Mouse (Mus musculus) limb, embryonic 12.5 days (tissue): ENCODE data around the gene Tmod3. TPM values are rescaled to one million over a fixed set of nuclear protein-coding genes. Genes with fewer than 3 reads are reported as not detected.
A peak's percentile ranks its signal among the peaks of the same experiment; 100 is the strongest.

Experiments
- ATAC-seq: fragments of 200-750 bp; cut with Nextera tagmentation; 2 replicates; pipeline ENCODE4 v1.8.0; 2017; ENCODE audit warnings: low read depth, moderate TSS enrichment; ENCODE audit not compliant: insufficient number of reproducible peaks, insufficient read depth, low FRiP score, low TSS enrichment
- H3K27ac ChIP-seq: fragments of 300-500 bp; sonication (generic); 2 replicates; pipeline ENCODE4 v1.5.1; 2016; ENCODE audit warnings: mild to moderate bottlenecking, moderate library complexity
- H3K27me3 ChIP-seq: fragments of 300-500 bp; sonication (generic); 2 replicates; pipeline ENCODE4 v1.6.1; 2016; ENCODE audit warnings: mild to moderate bottlenecking, moderate library complexity
- H3K36me3 ChIP-seq: fragments of 300-500 bp; sonication (generic); 2 replicates; pipeline ENCODE4 v1.6.1; 2016; ENCODE audit warnings: mild to moderate bottlenecking, moderate library complexity
- H3K4me1 ChIP-seq: fragments of 300-500 bp; sonication (generic); replicated peaks from 2 replicates; pipeline ENCODE4 v1.6.1; 2016
- H3K4me2 ChIP-seq: fragments of 300-500 bp; sonication (generic); 2 replicates; pipeline ENCODE4 v1.6.1; 2016; ENCODE audit warnings: mild to moderate bottlenecking, moderate library complexity
- H3K4me3 ChIP-seq: fragments of 300-500 bp; sonication (generic); replicated peaks from 2 replicates; pipeline ENCODE4 v1.5.1; 2016; ENCODE audit warnings: mild to moderate bottlenecking
- H3K9ac ChIP-seq: fragments of 300-500 bp; sonication (generic); replicated peaks from 2 replicates; pipeline ENCODE4 v1.6.1; 2016; ENCODE audit warnings: mild to moderate bottlenecking, moderate library complexity
- H3K9me3 ChIP-seq: fragments of 300-500 bp; sonication (generic); 2 replicates; pipeline ENCODE4 v1.6.1; 2016; ENCODE audit warnings: mild to moderate bottlenecking, moderate library complexity
- WGBS: fragments of 180-500 bp; shearing (Covaris S2); methylation state at CpG from one replicate; pipeline ENCODE4 v1.1.7; 2016; 5-methylcytosine and 5-hydroxymethylcytosine counted together
- polyA plus RNA-seq: library from polyadenylated mRNA; unstranded; fragments of >200 nt; fragmentation: Nextera tagmentation; extraction: Ambion mirVana; gene quantifications from 2 replicates; pipeline ENCODE4 v1.2.1, GENCODE M21; 2016

Gene Tmod3
- polyA plus RNA-seq, 1 experiment from 2014 or later: 90.8 TPM

DNA sequence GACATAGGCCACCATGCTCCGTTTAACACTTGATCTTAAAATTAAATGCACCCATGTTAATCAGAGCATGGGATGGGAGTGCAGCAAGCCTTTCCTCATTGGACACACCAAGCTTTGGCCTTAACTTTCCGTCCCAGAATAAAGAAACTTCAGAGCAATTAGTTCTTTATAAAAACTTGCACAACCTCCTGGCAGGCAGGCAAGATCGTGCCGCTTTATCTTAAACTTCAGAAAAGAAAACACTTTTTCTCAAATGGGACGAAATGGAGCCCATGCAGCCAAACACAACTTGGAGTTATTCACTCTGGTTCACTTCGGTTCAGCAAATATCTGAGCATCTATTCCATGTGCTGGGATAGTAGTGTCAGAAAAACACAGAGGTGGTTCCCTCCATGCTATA, 19.9 kb upstream of the Tmod3 start:
- peaks cover 17% of the 10 kb centered on the region; the same call in 1 of the 2 replicates for H3K36me3 ChIP-seq
- no peak overlapping the region for H3K27ac ChIP-seq
- no peaks in the 10 kb centered on the region for H3K9me3 ChIP-seq
- H3K4me1 ChIP-seq: no peaks in the 10 kb centered on the region
- H3K27me3 ChIP-seq: no peaks in the 10 kb centered on the region
- 91% methylated on average over 6 of the region's 6 CpGs for WGBS
- H3K4me3 ChIP-seq: no peak overlapping the region
- no peak overlapping the region for H3K9ac ChIP-seq
- no peak for ATAC-seq
- H3K4me2 ChIP-seq: no peak overlapping the region

DNA sequence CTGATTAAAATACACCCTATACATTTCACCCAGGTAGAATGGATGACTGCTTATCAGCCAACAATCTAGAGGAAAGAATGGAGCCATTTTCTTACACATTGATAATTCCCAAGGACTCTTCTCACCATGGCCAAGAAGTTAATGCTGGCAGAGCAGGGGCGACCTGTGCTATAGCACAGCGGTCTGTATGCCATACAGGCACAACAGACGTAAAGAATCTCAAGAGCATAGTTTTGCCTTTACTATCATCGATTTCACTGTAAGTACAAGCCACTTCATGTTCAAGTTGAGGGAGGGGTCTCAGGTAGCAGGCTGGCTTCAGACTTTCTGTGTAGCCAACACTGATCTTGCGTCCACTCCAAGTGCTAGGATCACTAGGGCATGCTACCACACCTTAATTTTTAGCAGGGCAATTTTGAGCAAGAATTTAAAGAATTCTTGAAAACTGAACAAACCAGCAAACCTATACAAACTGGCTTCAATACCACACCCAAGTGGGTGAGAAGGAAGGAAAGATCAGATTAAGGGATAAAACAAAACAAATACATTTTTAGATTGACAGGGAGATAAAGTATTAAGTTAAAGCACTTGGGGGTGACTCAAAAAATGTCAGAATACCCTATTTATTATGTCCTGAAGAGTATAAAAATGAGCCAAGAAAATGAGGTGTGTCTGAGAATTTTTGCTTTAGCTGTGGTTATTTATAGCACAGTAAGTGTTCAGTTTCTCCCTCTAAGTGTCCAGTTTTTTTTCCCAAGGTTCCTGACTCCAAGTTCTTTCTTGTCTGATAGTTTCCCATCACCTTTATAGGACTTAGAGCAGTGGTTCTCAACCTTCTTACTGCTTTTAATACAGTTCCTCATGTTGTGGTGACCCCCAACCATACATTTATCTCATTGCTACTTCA, 11.8 kb upstream of the Tmod3 start:
- H3K27ac ChIP-seq: no peak overlapping the region
- WGBS: 86% methylated on average over 5 of the region's 5 CpGs
- H3K4me3 ChIP-seq: no peak overlapping the region
- H3K9me3 ChIP-seq: no peaks in the 10 kb centered on the region
- ATAC-seq: no peak
- peaks cover 20% of the 10 kb centered on the region; the same call in 1 of the 2 replicates for H3K36me3 ChIP-seq
- no peak overlapping the region for H3K4me2 ChIP-seq
- no peaks in the 10 kb centered on the region for H3K27me3 ChIP-seq
- H3K9ac ChIP-seq: no peak overlapping the region
- no peaks in the 10 kb centered on the region for H3K4me1 ChIP-seq

DNA sequence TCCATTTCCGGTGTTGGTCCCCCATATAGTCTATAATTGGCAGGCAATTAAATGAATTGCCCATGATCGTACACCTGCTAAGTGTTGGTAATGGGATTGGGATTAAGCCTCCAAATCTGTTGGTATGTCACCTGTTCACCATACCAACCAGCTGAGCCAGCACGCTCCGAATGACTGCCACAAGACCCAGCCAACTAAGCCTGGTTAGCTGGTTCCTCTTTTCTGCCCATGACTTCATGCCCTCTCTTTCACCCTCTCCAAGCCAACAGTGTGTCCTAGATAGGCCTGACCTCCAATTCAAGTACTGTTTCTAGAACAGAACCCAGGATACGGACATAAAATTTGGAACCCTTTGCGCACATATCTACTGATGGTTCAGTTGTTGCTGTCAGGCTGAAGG, 8.9 kb upstream of the Tmod3 start:
- Histone ChIP-seq H3K9ac (no peak overlapping the region), H3K27ac (no peak overlapping the region), H3K4me1 (0 out of 2 replicates have a peak, but pooled peaks cover 3% of the 10 kb centered on the region), H3K27me3 (no peaks in the 10 kb centered on the region), H3K4me2 (no peak overlapping the region), H3K9me3 (no peaks in the 10 kb centered on the region), H3K36me3 (peaks cover 5% of the 10 kb centered on the region; the same call in 1 of the 2 replicates), H3K4me3 (no peak overlapping the region)
- ATAC-seq: no peak
- 85% methylated on average over 6 of the region's 6 CpGs for WGBS

DNA sequence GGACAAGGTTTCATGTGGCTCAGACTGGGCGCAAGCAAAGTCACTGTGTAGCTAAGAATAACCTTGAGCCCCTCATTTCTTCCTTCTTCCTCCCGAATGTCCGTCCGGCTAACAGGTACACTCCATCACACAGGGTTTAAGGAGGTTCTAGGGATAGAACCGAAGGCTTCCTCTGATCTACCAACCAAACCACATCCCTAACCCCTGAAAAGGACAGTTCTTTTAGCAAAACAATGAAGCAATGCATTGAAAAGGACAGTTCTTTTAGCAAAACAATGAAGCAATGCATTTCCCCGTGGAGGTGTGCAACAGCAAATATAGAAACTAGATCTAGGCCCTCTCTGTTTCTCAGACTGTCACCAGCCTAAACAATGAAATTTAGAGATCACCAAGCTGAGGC, 5.4 kb upstream of the Tmod3 start:
- Histone ChIP-seq H3K9me3 (no peaks in the 10 kb centered on the region), H3K27me3 (no peaks in the 10 kb centered on the region), H3K9ac (no peak overlapping the region), H3K4me1 (0 out of 2 replicates have a peak, but pooled peaks cover 3% of the 10 kb centered on the region), H3K4me3 (no peak overlapping the region), H3K36me3 (no peaks in the 10 kb centered on the region), H3K4me2 (no peak overlapping the region), H3K27ac (no peak overlapping the region)
- WGBS: 88% methylated on average over 6 of the region's 6 CpGs
- no peak for ATAC-seq

DNA sequence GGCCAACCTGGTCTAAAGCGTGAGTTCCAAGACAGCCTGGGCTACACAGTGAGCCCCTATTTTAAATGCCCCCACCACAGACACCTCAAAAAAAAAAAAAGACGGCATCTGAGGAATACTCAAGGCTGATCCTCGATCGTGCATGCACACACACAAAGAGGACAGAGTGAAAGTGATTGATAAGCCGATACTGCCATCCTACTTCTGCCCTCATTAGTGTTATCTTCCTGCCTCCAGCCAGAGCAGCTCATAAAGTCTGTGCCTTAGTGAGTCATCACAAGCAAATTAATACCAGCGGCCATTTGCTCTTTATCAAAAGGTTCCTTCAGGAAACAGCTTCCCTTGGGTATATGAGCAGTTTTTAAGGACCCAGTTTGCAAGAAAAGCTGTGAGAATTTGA, 4.2 kb upstream of the Tmod3 start:
- Histone ChIP-seq H3K9ac (no peak overlapping the region), H3K4me1 (0 out of 2 replicates have a peak, but pooled peaks cover 3% of the 10 kb centered on the region), H3K9me3 (no peaks in the 10 kb centered on the region), H3K27me3 (no peaks in the 10 kb centered on the region), H3K36me3 (no peaks in the 10 kb centered on the region), H3K27ac (no peak overlapping the region), H3K4me3 (no peak overlapping the region), H3K4me2 (no peak overlapping the region)
- 49% methylated on average over 6 of the region's 6 CpGs for WGBS
- no peak for ATAC-seq

DNA sequence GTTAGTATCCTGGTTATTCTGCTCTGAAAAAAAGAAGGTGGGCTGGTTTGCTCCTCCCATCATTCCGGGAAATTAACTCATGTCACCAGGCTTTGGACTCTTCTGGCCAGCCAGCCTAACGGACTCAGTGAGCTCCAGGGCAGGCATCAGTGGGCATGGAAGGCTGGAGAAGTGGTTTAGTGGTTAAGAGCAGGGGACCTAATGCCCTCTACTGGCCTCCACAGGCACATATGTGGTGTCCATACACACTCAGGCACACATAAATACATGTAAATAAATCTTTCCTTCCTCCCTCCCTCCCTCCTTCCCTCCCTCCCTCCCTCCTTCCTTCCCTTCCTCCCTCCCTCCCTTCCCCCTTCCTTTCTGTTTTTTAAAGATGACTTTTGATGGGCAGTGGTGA, 3.7 kb upstream of the Tmod3 start:
- H3K4me3 ChIP-seq: no peak overlapping the region
- H3K27ac ChIP-seq: no peak overlapping the region
- no peaks in the 10 kb centered on the region for H3K36me3 ChIP-seq
- WGBS: 43% methylated on average over 2 of the region's 2 CpGs
- H3K4me1 ChIP-seq: peaks cover 3% of the 10 kb centered on the region; the same call in 1 of the 2 replicates
- ATAC-seq: no peak
- no peaks in the 10 kb centered on the region for H3K27me3 ChIP-seq
- no peak overlapping the region for H3K9ac ChIP-seq
- no peak overlapping the region for H3K4me2 ChIP-seq
- no peaks in the 10 kb centered on the region for H3K9me3 ChIP-seq

DNA sequence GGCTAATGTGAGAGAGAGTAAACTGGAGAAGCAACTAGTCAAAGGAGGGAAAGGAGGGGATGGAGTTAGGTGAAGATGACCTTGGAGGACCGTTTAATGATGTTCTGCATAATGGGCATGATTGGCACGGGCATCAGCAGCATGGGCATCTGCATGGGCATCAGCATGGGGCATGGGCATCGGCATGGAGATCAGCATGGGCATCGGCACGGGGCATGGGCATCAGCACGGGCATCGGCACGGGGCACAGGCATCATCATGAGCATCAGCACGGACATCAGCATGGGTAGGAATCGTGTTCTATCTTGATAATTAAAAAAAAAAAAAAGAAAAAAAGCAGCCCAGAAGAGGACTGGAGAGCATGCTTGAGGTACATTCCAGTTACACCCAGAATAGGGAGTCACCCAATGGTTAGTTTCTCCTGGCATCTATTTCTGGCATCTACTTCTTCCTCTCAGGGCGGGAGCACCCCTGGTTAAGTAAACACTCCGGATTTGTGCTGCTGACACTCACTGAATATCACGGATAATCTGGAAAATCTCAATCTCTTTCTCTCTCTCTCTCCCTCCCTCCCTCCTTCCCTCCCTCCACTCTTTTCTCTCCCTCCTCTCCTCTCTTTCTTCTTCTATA, 1.7 kb upstream of the Tmod3 start:
- no peak overlapping the region for H3K4me3 ChIP-seq
- H3K4me1 ChIP-seq: peaks cover 10% of the 10 kb centered on the region; the same call in 1 of the 2 replicates
- no peak overlapping the region for H3K4me2 ChIP-seq
- no peak overlapping the region for H3K27ac ChIP-seq
- no peaks in the 10 kb centered on the region for H3K36me3 ChIP-seq
- no peaks in the 10 kb centered on the region for H3K27me3 ChIP-seq
- no peak for ATAC-seq
- 84% methylated on average over 13 of the region's 13 CpGs for WGBS
- H3K9me3 ChIP-seq: no peaks in the 10 kb centered on the region
- no peak overlapping the region for H3K9ac ChIP-seq

DNA sequence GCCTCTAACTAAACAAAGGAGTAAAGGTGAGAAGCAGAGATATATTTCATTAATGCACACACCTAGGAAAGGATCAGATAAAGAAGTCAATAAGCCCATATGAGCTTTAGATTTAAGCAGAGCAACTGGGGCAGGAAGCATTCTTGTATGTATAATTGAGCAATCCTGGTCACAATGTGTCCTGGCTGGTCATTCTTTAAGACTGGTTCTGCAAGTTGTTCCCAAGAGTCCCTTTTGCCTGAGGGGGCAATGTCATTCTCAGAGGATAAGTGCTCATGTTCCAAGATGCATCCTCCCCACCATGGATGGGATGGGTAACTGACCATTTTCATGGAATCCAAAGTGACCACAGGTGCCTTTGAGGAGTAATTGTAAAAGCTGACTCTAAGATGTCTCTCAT, 896 bp upstream of the Tmod3 start:
- no peak overlapping the region for H3K27ac ChIP-seq
- ATAC-seq: no peak

DNA sequence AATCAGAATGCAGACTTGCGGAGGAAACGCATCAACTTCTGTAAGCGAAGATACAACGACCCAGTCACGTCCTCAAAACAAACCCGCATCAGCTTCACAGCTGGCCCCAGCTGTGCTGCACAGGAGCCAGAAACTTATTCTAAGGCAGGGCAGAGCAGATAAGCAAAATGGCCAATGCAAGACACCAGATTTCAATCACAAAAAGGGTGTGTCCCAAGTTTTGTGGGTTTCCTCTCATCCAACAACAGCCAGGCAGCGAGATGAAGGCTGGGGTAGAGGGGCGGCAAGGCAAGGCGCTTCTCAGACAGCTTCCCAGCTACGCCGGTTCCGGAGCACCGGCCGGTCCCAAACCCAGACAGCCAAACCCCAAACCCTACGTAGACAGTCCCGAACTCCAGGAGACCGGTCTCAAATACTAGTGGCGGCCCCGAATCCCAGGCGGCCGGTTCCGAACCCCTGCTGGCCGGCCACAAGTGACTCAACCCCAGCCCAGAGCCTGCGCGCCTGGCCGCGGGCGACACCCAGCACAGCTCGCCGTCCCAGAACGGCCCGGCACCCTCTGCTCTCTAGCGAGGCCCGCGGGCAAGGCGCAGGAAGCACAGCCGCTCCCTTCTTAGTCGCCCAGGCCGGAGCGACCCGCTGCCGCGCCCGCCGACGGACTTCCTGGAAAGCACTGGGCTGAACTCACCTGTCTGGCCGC, 495 bp downstream of the Tmod3 start:
- Histone ChIP-seq H3K4me1 (peaks cover 8% of the 10 kb centered on the region; the same call in 1 of the 2 replicates), H3K9ac (peak overlapping the region; percentile 74), H3K27ac (peak overlapping the region; percentile 81), H3K27me3 (no peaks in the 10 kb centered on the region), H3K4me2 (peak overlapping the region; percentile 83), H3K36me3 (no peaks in the 10 kb centered on the region), H3K4me3 (peak overlapping the region; percentile 91), H3K9me3 (no peaks in the 10 kb centered on the region)
- peak; percentile 90 for ATAC-seq
- WGBS: under 1% methylated on average over 47 of the region's 47 CpGs

More for the DNA sequence above, 896 bp upstream of the Tmod3 start:
- Histone ChIP-seq H3K36me3 (no peaks in the 10 kb centered on the region), H3K27me3 (no peaks in the 10 kb centered on the region), H3K4me3 (no peak overlapping the region), H3K9ac (no peak overlapping the region), H3K4me2 (no peak overlapping the region), H3K4me1 (peaks cover 10% of the 10 kb centered on the region; the same call in 1 of the 2 replicates), H3K9me3 (no peaks in the 10 kb centered on the region)

DNA sequence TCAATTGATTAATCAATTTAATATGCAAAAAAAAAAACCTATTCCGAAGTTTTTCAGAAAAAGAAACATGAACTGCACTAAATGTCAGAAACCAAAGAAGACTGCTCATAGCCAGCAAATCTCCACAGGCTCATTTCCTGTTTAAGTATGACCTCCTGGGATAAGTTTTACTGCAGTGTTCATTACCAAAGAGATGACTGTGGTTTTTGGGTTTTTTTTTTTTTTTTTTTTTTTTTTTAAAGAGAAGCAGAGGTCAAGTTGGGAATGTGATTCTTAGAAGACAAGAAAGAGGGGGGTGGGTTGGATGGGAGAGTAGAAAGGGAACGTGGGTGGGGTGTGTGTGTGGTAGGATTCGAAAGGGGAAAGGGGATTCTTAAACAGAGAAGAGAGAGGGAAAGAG, 1.1 kb downstream of the Tmod3 start:
- no peaks in the 10 kb centered on the region for H3K27me3 ChIP-seq
- no peak for ATAC-seq
- 8% methylated on average over 3 of the region's 3 CpGs for WGBS
- no peaks in the 10 kb centered on the region for H3K9me3 ChIP-seq
- H3K27ac ChIP-seq: no peak overlapping the region
- H3K4me2 ChIP-seq: peak overlapping the region; percentile 83
- peaks cover 10% of the 10 kb centered on the region; the same call in 1 of the 2 replicates for H3K4me1 ChIP-seq
- H3K9ac ChIP-seq: peak overlapping the region; percentile 74; the same call in 1 of the 2 replicates
- peak overlapping the region; percentile 91 for H3K4me3 ChIP-seq
- H3K36me3 ChIP-seq: no peaks in the 10 kb centered on the region

DNA sequence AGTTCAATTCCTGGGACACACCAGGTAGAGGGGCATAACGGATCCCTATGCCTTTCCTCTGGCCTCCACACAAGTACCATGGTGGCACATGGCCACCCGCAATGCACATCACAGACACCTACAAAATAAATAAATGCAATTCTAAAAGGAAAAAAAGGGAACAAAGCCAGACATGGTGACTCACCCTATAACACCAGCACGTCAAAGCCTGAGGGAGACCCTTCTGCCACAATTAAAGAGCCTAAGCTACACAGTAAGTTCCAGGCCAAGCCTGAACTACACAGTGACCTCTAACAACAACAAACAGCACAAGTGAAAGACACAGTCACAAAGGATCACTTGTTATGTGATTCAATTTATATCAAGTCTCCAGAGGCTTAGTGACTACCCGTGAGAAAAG, 5.7 kb downstream of the Tmod3 start:
- Histone ChIP-seq H3K4me2 (no peak overlapping the region), H3K36me3 (no peaks in the 10 kb centered on the region), H3K4me3 (no peak overlapping the region), H3K27ac (no peak overlapping the region), H3K9me3 (no peaks in the 10 kb centered on the region; the same call in 1 of the 2 replicates), H3K4me1 (peaks cover 25% of the 10 kb centered on the region), H3K9ac (no peak overlapping the region), H3K27me3 (no peaks in the 10 kb centered on the region)
- WGBS: 84% methylated on average over 4 of the region's 4 CpGs
- no peak for ATAC-seq
